In genomic region chr8:126986495-126986894, GRCm38 (mm10) we compare ENCODE assay signal across 9 mouse cellular contexts. TPM values are rescaled to one million over a fixed set of nuclear protein-coding genes. Genes with fewer than 3 reads are reported as not detected.
DNase-seq lines count a peak whose midpoint lies in the region; ATAC-seq and TF ChIP-seq lines count a peak whose summit lies in the region.
"Had no signal": no experiment of that assay in that cellular context is flagged by ENCODE, and none has a peak within 500 bp of the region (broad histone marks: within the 10 kb centered on the region; RNA-seq: fewer than 3 reads in every experiment).

No protein-coding gene starts in this region.

- no peak overlapping the region for H3K4me2 ChIP-seq in hindbrain, embryonic 14.5 days (replicated peaks)

- 2% methylated on average over 12 of the region's 12 CpGs for WGBS in cerebellum, adult 2 months
- 4% methylated on average over 12 of the region's 12 CpGs for WGBS in hindbrain, embryonic 14.5 days

- DNase-seq in MEL-GATA-1-ER (ENCODE audit: extremely low read depth, low read depth) = peak; percentile 56
- peak; percentile 81 to 85 for DNase-seq in cerebellum, adult 2 months
- peak; percentile 90 for DNase-seq in hindbrain, embryonic 14.5 days (ENCODE audit: low spot score)
- peak; percentile 75 to 85 for DNase-seq in layer of hippocampus, postnatal 14 days (ENCODE audit: low spot score in 2 of 2)
- peak; percentile 85 for DNase-seq in lung, postnatal 14 days
- peak; percentile 89 for DNase-seq in retina, postnatal 1 day
- DNase-seq in thymus, postnatal 4 days = peak; percentile 86

- no peaks in the 10 kb centered on the region for H3K36me3 ChIP-seq in hindbrain, embryonic 14.5 days (replicated peaks; ENCODE audit: control insufficient read depth, insufficient read depth)

- H3K9ac ChIP-seq in hindbrain, embryonic 14.5 days = no peak overlapping the region

- H3K27ac ChIP-seq in cerebellum, adult 2 months (ENCODE audit: insufficient read depth, low read length) = no peak overlapping the region
- no peak overlapping the region for H3K27ac ChIP-seq in hindbrain, embryonic 14.5 days

- no peak overlapping the region for H3K4me3 ChIP-seq in cerebellum, adult 2 months (replicated peaks; ENCODE audit: insufficient read depth, low read depth, low read length)
- no peak overlapping the region for H3K4me3 ChIP-seq in hindbrain, embryonic 14.5 days (replicated peaks; ENCODE audit: low read length)
- H3K4me3 ChIP-seq: megakaryocyte, embryonic 14.5 days had no signal

- H3K9me3 ChIP-seq in hindbrain, embryonic 14.5 days (ENCODE audit: control insufficient read depth, low read length) = no peaks in the 10 kb centered on the region
- H3K9me3 ChIP-seq: megakaryocyte, embryonic 14.5 days had no signal

- TF ChIP-seq POLR2A in cerebellum, adult 2 months (IDR thresholded peaks at IDR 0.05; ENCODE audit: borderline replicate concordance, insufficient read depth, low read length) = no peak

- peak; percentile 69 for ATAC-seq in frontal cortex, adult (ENCODE audit: low TSS enrichment)
- peak; percentile 31 for ATAC-seq in hindbrain, embryonic 14.5 days (ENCODE audit: low FRiP score)

- no peaks in the 10 kb centered on the region for H3K4me1 ChIP-seq in cerebellum, adult 2 months (ENCODE audit: control insufficient read depth, insufficient read depth, low read length)
- no peaks in the 10 kb centered on the region for H3K4me1 ChIP-seq in hindbrain, embryonic 14.5 days (replicated peaks; ENCODE audit: control insufficient read depth, insufficient read depth, low read length)

- TF ChIP-seq CTCF in cerebellum, adult 2 months (IDR thresholded peaks at IDR 0.05; ENCODE audit: borderline replicate concordance, insufficient read depth, low read depth, low read length) = peak; percentile 100

- no peaks in the 10 kb centered on the region for H3K27me3 ChIP-seq in cerebellum, adult 2 months (ENCODE audit: control insufficient read depth, insufficient read depth, low read length)
- no peaks in the 10 kb centered on the region for H3K27me3 ChIP-seq in hindbrain, embryonic 14.5 days (ENCODE audit: control insufficient read depth, insufficient read depth, low read length)

RNA-seq across cellular contexts. Expression of gene Rbm34, which starts 15.6 kb away (rescaled TPM):
- polyA plus RNA-seq in cerebellum, adult 2 months (2012; rRNA removed) = 10.6 and 10.8 TPM in 2 replicates
- 23.2 and 24.3 TPM in 2 replicates for polyA plus RNA-seq in hindbrain, embryonic 14.5 days (2014; fragmentation: Nextera tagmentation; extraction: Ambion mirVana)
- 10 to 100 TPM; 14.0 to 14.8 TPM for total RNA-seq in layer of hippocampus, postnatal 14 days (2021)

RNA-seq across cellular contexts. Expression of gene Tomm20, which starts 40.9 kb away (rescaled TPM):
- 195 and 202 TPM in 2 replicates for polyA plus RNA-seq in cerebellum, adult 2 months (2012; rRNA removed)
- 208 and 216 TPM in 2 replicates for polyA plus RNA-seq in hindbrain, embryonic 14.5 days (2014; fragmentation: Nextera tagmentation; extraction: Ambion mirVana)
- total RNA-seq in layer of hippocampus, postnatal 14 days (2021) = 100 to 1,000 TPM; 165 to 178 TPM
